Mouse (Mus musculus): Measurements from ENCODE around the gene Hcar1.

GRCm38 (mm10) chr5:123907631-123907977 is 27.8 kb upstream of the Hcar1 start:
- TF ChIP-seq CTCF (IDR thresholded peaks at IDR 0.05; ENCODE audit: low read depth) (no peak), EP300 (IDR thresholded peaks at IDR 0.05; ENCODE audit: low read depth) (no peak)

Data from heart, postnatal 0 days (tissue).